Mouse (Mus musculus): ENCODE measurements at regions not wholly inside any gene's neighbourhood (a gene's known extent, or its start where the extent isn't known, plus 50 kb on each side); places are given as distances from the start of the nearest gene placed in this dataset.

GRCm38 (mm10) chr9:52376914-52377313 lies 208.5 kb upstream of the Zc3h12c start:
- no peak for DNase-seq

GRCm38 (mm10) chr9:52371296-52371695 lies 202.9 kb upstream of the Zc3h12c start:
- DNase-seq = no peak

- peak; percentile 5 for DNase-seq
These were observed 200.5 kb upstream of the Zc3h12c start for GRCm38 (mm10) chr9:52368911-52369310.

- no peak for DNase-seq
These were observed 199.7 kb upstream of the Zc3h12c start for GRCm38 (mm10) chr9:52368080-52368479.

GRCm38 (mm10) chr9:52366046-52366445 lies 197.7 kb upstream of the Zc3h12c start:
- no peak for DNase-seq

- no peak for DNase-seq
These were observed 193.2 kb upstream of the Zc3h12c start for GRCm38 (mm10) chr9:52361599-52361998.

GRCm38 (mm10) chr9:52359416-52359815 lies 191.0 kb upstream of the Zc3h12c start:
- DNase-seq = no peak

GRCm38 (mm10) chr9:52356549-52356948 lies 188.2 kb upstream of the Zc3h12c start:
- no peak for DNase-seq

GRCm38 (mm10) chr9:52355187-52355982 lies 187.0 kb upstream of the Zc3h12c start:
- DNase-seq = no peak

- DNase-seq = no peak
These were observed 180.5 kb upstream of the Zc3h12c start for GRCm38 (mm10) chr9:52348536-52349527.

- no peak for DNase-seq
These were observed 176.0 kb upstream of the Zc3h12c start for GRCm38 (mm10) chr9:52344177-52344877.

GRCm38 (mm10) chr9:52341029-52341428 lies 172.7 kb upstream of the Zc3h12c start:
- DNase-seq = no peak

- DNase-seq = no peak
These were observed 169.5 kb upstream of the Zc3h12c start for GRCm38 (mm10) chr9:52337786-52338322.

- no peak for DNase-seq
These were observed 166.4 kb upstream of the Zc3h12c start for GRCm38 (mm10) chr9:52334767-52335166.

GRCm38 (mm10) chr9:52333884-52334283 lies 165.5 kb upstream of the Zc3h12c start:
- no peak for DNase-seq

- no peak for DNase-seq
These were observed 163.4 kb upstream of the Zc3h12c start for GRCm38 (mm10) chr9:52331748-52332147.

GRCm38 (mm10) chr9:52330652-52331051 lies 162.3 kb upstream of the Zc3h12c start:
- DNase-seq = no peak

- no peak for DNase-seq
These were observed 156.0 kb upstream of the Zc3h12c start for GRCm38 (mm10) chr9:52324347-52324746.

GRCm38 (mm10) chr9:52323757-52324156 lies 155.4 kb upstream of the Zc3h12c start:
- DNase-seq = no peak

GRCm38 (mm10) chr9:52323226-52323625 lies 154.9 kb upstream of the Zc3h12c start:
- DNase-seq = no peak

- no peak for DNase-seq
These were observed 133.1 kb upstream of the Zc3h12c start for GRCm38 (mm10) chr9:52301521-52301920.

- DNase-seq = peak; percentile 5
These were observed 130.0 kb upstream of the Zc3h12c start for GRCm38 (mm10) chr9:52298329-52298728.

GRCm38 (mm10) chr9:52294699-52295098 lies 126.3 kb upstream of the Zc3h12c start:
- no peak for DNase-seq
